Mouse (Mus musculus) MEL (cell line): ENCODE measurements around the gene Card11. TPM values are rescaled to one million over a fixed set of nuclear protein-coding genes. Genes with fewer than 3 reads are reported as not detected.

Source experiments
- DNase-seq: peaks from one replicate; pipeline ENCODE4 v3.0.0; 2011; ENCODE audit warnings: low read depth, low spot score
- H3K27ac ChIP-seq: 2 replicates; pipeline ENCODE4 v1.5.1; 2012; ENCODE audit warnings: low read depth, mild to moderate bottlenecking, control low read depth, low read length, moderate library complexity; ENCODE audit not compliant: control insufficient read depth
- H3K27me3 ChIP-seq, 2 experiments: fragments of 150-350 bp in 1 of 2; sonication (generic) in 1 of 2; 2 replicates each; pipeline ENCODE4 v1.6.1; 2012; ENCODE audit warnings: low read length in 2 of 2, mild to moderate bottlenecking in 2 of 2, improper control_type of control experiment in 1 of 2, moderate library complexity in 1 of 2; ENCODE audit not compliant: insufficient read depth in 2 of 2, control insufficient read depth in 1 of 2
- H3K36me3 ChIP-seq, 2 experiments: 2 replicates each; pipeline ENCODE4 v1.6.1; 2012 to 2014; ENCODE audit warnings: low read length in 2 of 2, improper control_type of control experiment in 1 of 2, inconsistent platforms in 1 of 2, mild to moderate bottlenecking in 1 of 2; ENCODE audit not compliant: insufficient read depth in 2 of 2, control insufficient read depth in 1 of 2
- H3K4me1 ChIP-seq, 2 experiments: fragments of 150-350 bp in 1 of 2; sonication (generic) in 1 of 2; 2 replicates each; pipeline ENCODE4 v1.6.1; 2012; ENCODE audit warnings: low read length in 2 of 2, improper control_type of control experiment in 1 of 2, mild to moderate bottlenecking in 1 of 2; ENCODE audit not compliant: insufficient read depth in 2 of 2, control insufficient read depth in 1 of 2
- H3K4me3 ChIP-seq, 2 experiments: fragments of 150-350 bp in 1 of 2; sonication (generic) in 1 of 2; 2 replicates each; pipeline ENCODE4 v1.5.1; 2012; ENCODE audit warnings: low read depth in 2 of 2, low read length in 2 of 2, mild to moderate bottlenecking in 2 of 2, moderate library complexity in 2 of 2, control low read depth in 1 of 2, improper control_type of control experiment in 1 of 2; ENCODE audit not compliant: control insufficient read depth in 1 of 2, insufficient read depth in 1 of 2
- H3K79me2 ChIP-seq: 2 replicates; pipeline ENCODE4 v1.6.1; 2012; ENCODE audit warnings: mild to moderate bottlenecking, low read length, moderate library complexity; ENCODE audit not compliant: control insufficient read depth, poor library complexity, insufficient read depth
- H3K9ac ChIP-seq: 2 replicates; pipeline ENCODE4 v1.6.1; 2012; ENCODE audit warnings: low read depth, mild to moderate bottlenecking, control low read depth, low read length, moderate library complexity; ENCODE audit not compliant: control insufficient read depth, poor library complexity, severe bottlenecking
- H3K9me3 ChIP-seq: fragments of 150-350 bp; sonication (generic); replicated peaks from 2 replicates; pipeline ENCODE4 v1.6.1; 2012; ENCODE audit warnings: mild to moderate bottlenecking, low read length, improper control_type of control experiment, moderate library complexity; ENCODE audit not compliant: insufficient read depth
- BHLHE40 ChIP-seq: IDR thresholded peaks from 2 replicates; pipeline ENCODE4 v1.6.1; 2012; ENCODE audit warnings: low read depth, mild to moderate bottlenecking, inconsistent platforms, low read length, improper control_type of control experiment, borderline replicate concordance
- CHD1 ChIP-seq: IDR thresholded peaks from 2 replicates; pipeline ENCODE4 v1.6.1; 2012; ENCODE audit warnings: low read depth, mild to moderate bottlenecking, inconsistent platforms, low read length, improper control_type of control experiment
- CHD2 ChIP-seq: IDR thresholded peaks from 2 replicates; pipeline ENCODE4 v1.6.1; 2011; ENCODE audit warnings: low read length, improper control_type of control experiment
- CTCF ChIP-seq, 3 experiments: IDR thresholded peaks in 2 of 3; conservative IDR thresholded peaks in 1 of 3; 2 replicates each; pipeline ENCODE4 v1.5.1; 2011 to 2012; ENCODE audit warnings: low read length in 3 of 3, low read depth in 2 of 3, mild to moderate bottlenecking in 2 of 3, improper control_type of control experiment in 1 of 3, inconsistent platforms in 1 of 3, mixed read lengths in 1 of 3, moderate library complexity in 1 of 3; ENCODE audit not compliant: control insufficient read depth in 1 of 3, insufficient read depth in 1 of 3, poor library complexity in 1 of 3, severe bottlenecking in 1 of 3
- E2F4 ChIP-seq: IDR thresholded peaks from 2 replicates; pipeline ENCODE4 v1.6.1; 2011; ENCODE audit warnings: low read depth, low read length, improper control_type of control experiment, borderline replicate concordance
- ELF1 ChIP-seq: IDR thresholded peaks from 2 replicates; pipeline ENCODE4 v1.6.1; 2014; ENCODE audit warnings: low read depth, mild to moderate bottlenecking, inconsistent platforms, low read length, improper control_type of control experiment, moderate library complexity
- EP300 ChIP-seq, 2 experiments: IDR thresholded peaks; 2 replicates each; pipeline ENCODE4 v1.6.1; 2011; ENCODE audit warnings: improper control_type of control experiment in 2 of 2, low read length in 2 of 2, low read depth in 1 of 2, mild to moderate bottlenecking in 1 of 2
- ETS1 ChIP-seq: IDR thresholded peaks from 2 replicates; pipeline ENCODE4 v1.6.1; 2012; ENCODE audit warnings: low read depth, mild to moderate bottlenecking, inconsistent platforms, low read length, improper control_type of control experiment, moderate library complexity
- HCFC1 ChIP-seq: IDR thresholded peaks from 2 replicates; pipeline ENCODE4 v1.6.1; 2012; ENCODE audit warnings: low read depth, mild to moderate bottlenecking, inconsistent platforms, low read length, improper control_type of control experiment, moderate library complexity
- JUND ChIP-seq: IDR thresholded peaks from 2 replicates; pipeline ENCODE4 v1.6.1; 2011; ENCODE audit warnings: low read depth, mild to moderate bottlenecking, improper control_type of control experiment, low read length
- KAT2A ChIP-seq: conservative IDR thresholded peaks from 2 replicates; pipeline ENCODE4 v1.6.1; 2012; ENCODE audit warnings: low read depth, low read length, improper control_type of control experiment, inconsistent platforms
- MAFK ChIP-seq: IDR thresholded peaks from 2 replicates; pipeline ENCODE4 v1.6.1; 2011; ENCODE audit warnings: low read depth, mild to moderate bottlenecking, low read length, improper control_type of control experiment, borderline replicate concordance
- MAX ChIP-seq: IDR thresholded peaks from 2 replicates; pipeline ENCODE4 v1.6.1; 2011; ENCODE audit warnings: low read length, improper control_type of control experiment
- MEF2A ChIP-seq: IDR thresholded peaks from 2 replicates; pipeline ENCODE4 v1.6.1; 2014; ENCODE audit warnings: low read depth, mild to moderate bottlenecking, inconsistent platforms, low read length, improper control_type of control experiment; ENCODE audit not compliant: poor library complexity, insufficient replicate concordance, severe bottlenecking; ENCODE audit errors: extremely low read depth
- MXI1 ChIP-seq: IDR thresholded peaks from 2 replicates; pipeline ENCODE4 v1.6.1; 2011; ENCODE audit warnings: mild to moderate bottlenecking, low read depth, low read length, improper control_type of control experiment
- MYB ChIP-seq: IDR thresholded peaks from 2 replicates; pipeline ENCODE4 v1.6.1; 2011; ENCODE audit warnings: mild to moderate bottlenecking, low read depth, low read length, improper control_type of control experiment
- MYC ChIP-seq: IDR thresholded peaks from 2 replicates; pipeline ENCODE4 v1.6.1; 2011; ENCODE audit warnings: low read depth, mild to moderate bottlenecking, low read length, improper control_type of control experiment, moderate library complexity
- NELFE ChIP-seq: IDR thresholded peaks from 2 replicates; pipeline ENCODE4 v1.6.1; 2011; ENCODE audit warnings: low read depth, low read length, improper control_type of control experiment
- SMC3 ChIP-seq: IDR thresholded peaks from 2 replicates; pipeline ENCODE4 v1.6.1; 2011; ENCODE audit warnings: low read depth, low read length, improper control_type of control experiment
- TAL1 ChIP-seq: IDR thresholded peaks from 2 replicates; pipeline ENCODE4 v1.6.1; 2012; ENCODE audit warnings: mild to moderate bottlenecking, inconsistent platforms, low read length, moderate library complexity, mixed read lengths
- TCF12 ChIP-seq: IDR thresholded peaks from 2 replicates; pipeline ENCODE4 v1.6.1; 2014; ENCODE audit warnings: low read depth, mild to moderate bottlenecking, inconsistent platforms, low read length, improper control_type of control experiment, moderate library complexity
- USF1 ChIP-seq: IDR thresholded peaks from 2 replicates; pipeline ENCODE4 v1.6.1; 2014; ENCODE audit warnings: low read depth, mild to moderate bottlenecking, inconsistent platforms, low read length, improper control_type of control experiment, moderate library complexity
- ZMIZ1 ChIP-seq: IDR thresholded peaks from 2 replicates; pipeline ENCODE4 v1.6.1; 2012; ENCODE audit warnings: low read depth, mild to moderate bottlenecking, inconsistent platforms, low read length, improper control_type of control experiment, moderate library complexity
- ZNF384 ChIP-seq: IDR thresholded peaks from 2 replicates; pipeline ENCODE4 v1.6.1; 2012; ENCODE audit warnings: low read depth, mild to moderate bottlenecking, inconsistent platforms, low read length, improper control_type of control experiment
- polyA plus RNA-seq, 2 experiments: library from polyadenylated mRNA; stranded (reverse) in 1 of 2; unstranded in 1 of 2; fragments of >175 nt in 1 of 2; fragments of >200 nt in 1 of 2; gene quantifications; 2 replicates each; pipeline versions ENCODE4 v1.2.1 to v1.2.4; 2012; ENCODE audit warnings: low replicate concordance in 2 of 2, low read depth in 1 of 2; ENCODE audit not compliant: insufficient read length in 2 of 2, insufficient read depth in 1 of 2, missing spikeins in 1 of 2
- total RNA-seq: library from RNA; depleted of rRNA; stranded (reverse); fragments of 300-350 nt; gene quantifications from 2 replicates; pipeline ENCODE4 v1.2.3, GENCODE M21; 2012

Card11 gene
- total and polyA plus RNA-seq, 3 experiments: not detected

DNA sequence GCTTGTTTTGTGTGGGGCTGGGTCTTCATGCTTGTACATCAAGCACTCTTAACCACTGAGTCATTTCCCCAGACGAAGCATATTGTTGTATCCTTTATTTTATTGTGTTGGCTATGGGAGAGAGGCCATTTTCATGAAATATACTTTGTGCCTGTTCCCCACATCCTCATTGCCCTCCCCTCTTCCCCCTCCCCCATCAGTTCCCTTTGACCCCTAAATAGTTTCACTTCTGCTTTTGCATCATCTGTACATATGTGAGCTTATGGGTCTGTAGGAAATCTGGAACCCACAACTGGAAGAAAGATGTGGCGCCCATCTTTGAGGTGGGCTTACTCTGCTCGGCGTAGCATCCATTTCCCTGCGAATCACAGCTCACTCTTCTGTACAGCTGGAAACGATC lies 13.8 kb upstream of the Card11 start:
- H3K27me3 ChIP-seq: no peaks in the 10 kb centered on the region; a peak in 1 of 4 replicates
- H3K79me2 ChIP-seq: no peaks in the 10 kb centered on the region
- H3K4me1 ChIP-seq: no peaks in the 10 kb centered on the region
- H3K9me3 ChIP-seq: no peaks in the 10 kb centered on the region
- H3K4me3 ChIP-seq: no peak overlapping the region
- H3K36me3 ChIP-seq: no peaks in the 10 kb centered on the region
- TF ChIP-seq TAL1: no peak
- TF ChIP-seq E2F4: no peak
- no peak for TF ChIP-seq MYB
- no peak for TF ChIP-seq ELF1
- TF ChIP-seq CHD2: no peak
- no peak for TF ChIP-seq USF1
- no peak for TF ChIP-seq JUND
- no peak for TF ChIP-seq SMC3
- no peak for TF ChIP-seq MYC
- no peak for TF ChIP-seq CTCF (IDR thresholded peaks at IDR 0.05 in 2 of 3, conservative IDR thresholded peaks at IDR 0.05 in 1 of 3; ENCODE audit: control insufficient read depth in 1 of 3, insufficient read depth in 1 of 3, low read depth in 2 of 3, low read length in 3 of 3, poor library complexity in 1 of 3, severe bottlenecking in 1 of 3)
- no peak for TF ChIP-seq KAT2A
- DNase-seq: no peak
- no peak overlapping the region for H3K27ac ChIP-seq
- H3K9ac ChIP-seq: no peak overlapping the region

DNA sequence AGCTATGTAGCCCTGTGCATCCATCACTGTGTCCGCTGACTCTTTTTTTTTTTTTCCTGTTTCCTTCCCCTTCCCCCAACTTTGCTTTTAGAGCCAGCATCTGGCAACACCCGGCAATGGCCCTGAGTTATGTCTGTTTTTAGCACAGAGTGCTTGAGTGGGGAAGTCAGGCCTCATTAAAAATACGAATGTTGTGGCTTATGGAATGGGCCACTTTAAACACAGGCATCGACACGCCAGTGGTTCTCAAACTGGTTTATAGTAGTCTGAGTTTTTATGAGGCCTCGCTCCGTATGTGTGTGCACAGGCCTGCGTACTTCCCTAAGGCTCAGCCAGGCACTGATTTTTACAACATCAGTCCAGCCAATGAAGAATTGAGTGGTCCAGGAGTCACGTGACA lies 13.1 kb upstream of the Card11 start:
- Histone ChIP-seq H3K36me3 (no peaks in the 10 kb centered on the region), H3K79me2 (no peaks in the 10 kb centered on the region), H3K9ac (no peak overlapping the region), H3K27ac (no peak overlapping the region), H3K9me3 (no peaks in the 10 kb centered on the region), H3K27me3 (no peaks in the 10 kb centered on the region; a peak in 1 of 4 replicates), H3K4me3 (no peak overlapping the region), H3K4me1 (no peaks in the 10 kb centered on the region)
- TF ChIP-seq CTCF (IDR thresholded peaks at IDR 0.05 in 2 of 3, conservative IDR thresholded peaks at IDR 0.05 in 1 of 3; ENCODE audit: control insufficient read depth in 1 of 3, insufficient read depth in 1 of 3, low read depth in 2 of 3, low read length in 3 of 3, poor library complexity in 1 of 3, severe bottlenecking in 1 of 3): no peak
- TF ChIP-seq MXI1: no peak
- no peak for TF ChIP-seq ZNF384
- no peak for DNase-seq

DNA sequence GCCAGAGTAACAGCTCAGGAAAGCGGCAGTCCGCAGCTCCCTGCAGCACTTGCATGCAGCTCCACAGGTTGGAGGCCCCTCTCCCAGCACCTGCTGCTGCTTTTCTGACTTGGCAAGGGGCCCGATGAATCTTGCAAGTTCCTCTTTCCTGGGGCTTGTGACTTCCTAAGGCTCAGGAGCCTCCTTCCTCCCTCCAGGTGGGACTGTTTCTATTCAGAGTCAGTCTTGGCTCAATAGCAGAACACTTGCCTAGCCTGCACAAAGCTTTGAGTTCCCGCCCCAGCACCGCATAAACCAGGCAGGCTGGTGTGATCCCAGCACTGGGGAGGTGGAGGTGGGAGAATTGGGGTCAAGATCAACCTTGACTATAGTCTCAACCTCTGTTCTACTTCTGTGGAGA lies 5.1 kb upstream of the Card11 start:
- DNase-seq: peak; percentile 9
- no peaks in the 10 kb centered on the region for H3K4me1 ChIP-seq
- no peak overlapping the region for H3K9ac ChIP-seq
- no peak for TF ChIP-seq EP300 (IDR thresholded peaks at IDR 0.05; ENCODE audit: low read depth in 1 of 2, low read length in 2 of 2)
- TF ChIP-seq MAX: no peak
- no peak for TF ChIP-seq BHLHE40
- no peak for TF ChIP-seq CHD1
- TF ChIP-seq TCF12: no peak
- no peak for TF ChIP-seq MEF2A
- TF ChIP-seq MXI1: no peak
- no peak for TF ChIP-seq MAFK
- TF ChIP-seq ETS1: no peak
- TF ChIP-seq NELFE: no peak
- no peak for TF ChIP-seq SMC3
- no peak for TF ChIP-seq CTCF (IDR thresholded peaks at IDR 0.05 in 2 of 3, conservative IDR thresholded peaks at IDR 0.05 in 1 of 3; ENCODE audit: control insufficient read depth in 1 of 3, insufficient read depth in 1 of 3, low read depth in 2 of 3, low read length in 3 of 3, poor library complexity in 1 of 3, severe bottlenecking in 1 of 3)
- no peak for TF ChIP-seq ZMIZ1
- TF ChIP-seq CHD2: no peak
- TF ChIP-seq HCFC1: no peak
- H3K27me3 ChIP-seq: no peaks in the 10 kb centered on the region
- no peaks in the 10 kb centered on the region for H3K79me2 ChIP-seq
- H3K36me3 ChIP-seq: no peaks in the 10 kb centered on the region
- no peak overlapping the region for H3K4me3 ChIP-seq
- H3K9me3 ChIP-seq: no peaks in the 10 kb centered on the region
- H3K27ac ChIP-seq: no peak overlapping the region
